Mouse (Mus musculus) kidney, embryonic 14.5 days (tissue): ENCODE data around the gene Sox15. TPM values are rescaled to one million over a fixed set of nuclear protein-coding genes. Genes with fewer than 3 reads are reported as not detected.

Source experiments
- ATAC-seq: fragments of 200-750 bp; cut with Nextera tagmentation; 2 replicates; pipeline ENCODE4 v1.8.0; 2017; ENCODE audit warnings: moderate number of reproducible peaks, mild to moderate bottlenecking, moderate TSS enrichment, moderate library complexity; ENCODE audit not compliant: low FRiP score, low TSS enrichment
- H3K27ac ChIP-seq: fragments of 300-500 bp; sonication (generic); 2 replicates; pipeline ENCODE4 v1.5.1; 2014; ENCODE audit warnings: low read depth, mild to moderate bottlenecking, low read length, moderate library complexity, mixed read lengths
- H3K27me3 ChIP-seq: fragments of 300-500 bp; sonication (generic); 2 replicates; pipeline ENCODE4 v1.6.1; 2014; ENCODE audit warnings: mild to moderate bottlenecking, low read length; ENCODE audit not compliant: control insufficient read depth, insufficient read depth
- H3K36me3 ChIP-seq: fragments of 300-500 bp; sonication (generic); 2 replicates; pipeline ENCODE4 v1.6.1; 2014; ENCODE audit warnings: low read length, mixed read lengths; ENCODE audit not compliant: control insufficient read depth, insufficient read depth
- H3K4me1 ChIP-seq: fragments of 300-500 bp; sonication (generic); 2 replicates; pipeline ENCODE4 v1.6.1; 2014; ENCODE audit warnings: low read length, mixed read lengths; ENCODE audit not compliant: control insufficient read depth, insufficient read depth
- H3K4me2 ChIP-seq: fragments of 300-500 bp; sonication (generic); replicated peaks from 2 replicates; pipeline ENCODE4 v1.6.1; 2014; ENCODE audit warnings: low read depth, mild to moderate bottlenecking, low read length
- H3K4me3 ChIP-seq: fragments of 300-500 bp; sonication (generic); 2 replicates; pipeline ENCODE4 v1.5.1; 2014; ENCODE audit warnings: mild to moderate bottlenecking, low read length
- H3K9ac ChIP-seq: fragments of 300-500 bp; sonication (generic); 2 replicates; pipeline ENCODE4 v1.6.1; 2014; ENCODE audit warnings: low read depth, mild to moderate bottlenecking, low read length, moderate library complexity
- H3K9me3 ChIP-seq: fragments of 300-500 bp; sonication (generic); 2 replicates; pipeline ENCODE4 v1.6.1; 2016; ENCODE audit warnings: low read length; ENCODE audit not compliant: control insufficient read depth
- WGBS: fragments of 180-500 bp; shearing (Covaris S2); extraction: QIAGEN DNeasy Blood & Tissue Kit; methylation state at CpG from one replicate; pipeline ENCODE4 v1.1.7; 2014; 5-methylcytosine and 5-hydroxymethylcytosine counted together
- polyA plus RNA-seq: library from polyadenylated mRNA; unstranded; fragments of >200 nt; fragmentation: Nextera tagmentation; extraction: Ambion mirVana; gene quantifications from 2 replicates; pipeline ENCODE4 v1.2.1, GENCODE M21; 2014

Sox15 gene
- polyA plus RNA-seq, 1 experiment from 2014 or later: 0.51 TPM

- Histone ChIP-seq H3K4me2 (no peak overlapping the region), H3K9me3 (no peaks in the 10 kb centered on the region), H3K36me3 (peaks cover 2% of the 10 kb centered on the region; the same call in 1 of the 2 replicates), H3K4me3 (no peak overlapping the region), H3K27me3 (no peaks in the 10 kb centered on the region), H3K27ac (no peak overlapping the region), H3K4me1 (peaks cover 11% of the 10 kb centered on the region), H3K9ac (no peak overlapping the region)
- no peak for ATAC-seq
- WGBS: 74% methylated on average over 1 of the region's 1 CpGs
Observed at GRCm38 (mm10) chr11:69629802-69630201, 25.3 kb upstream of the Sox15 start.

- H3K4me3 ChIP-seq: peak within 1 kb of the TSS; percentile 96
- peak; percentile 98 for ATAC-seq
- H3K4me1 ChIP-seq: peaks cover 21% of the 10 kb centered on the region
- H3K36me3 ChIP-seq: peaks cover 9% of the 10 kb centered on the region; the same call in 1 of the 2 replicates
- H3K9ac ChIP-seq: peak within 1 kb of the TSS; percentile 97
- no peaks in the 10 kb centered on the region for H3K9me3 ChIP-seq
- H3K27me3 ChIP-seq: no peaks in the 10 kb centered on the region
- peak within 1 kb of the TSS; percentile 97 for H3K27ac ChIP-seq
- H3K4me2 ChIP-seq: peak within 1 kb of the TSS; percentile 64
- under 1% methylated on average over 38 of the region's 56 CpGs for WGBS
Observed at GRCm38 (mm10) chr11:69632284-69633089, 22.6 kb upstream of the Sox15 start, which contains the start of gene Fxr2. Gene Fxr2, plus strand, starts transcription at chr11:69632990.

- peaks cover 16% of the 10 kb centered on the region; the same call in 1 of the 2 replicates for H3K36me3 ChIP-seq
- peak; percentile 68 for ATAC-seq
- WGBS: under 1% methylated on average over 35 of the region's 50 CpGs
- H3K27ac ChIP-seq: peak overlapping the region; percentile 97
- no peaks in the 10 kb centered on the region for H3K9me3 ChIP-seq
- no peaks in the 10 kb centered on the region for H3K27me3 ChIP-seq
- peak overlapping the region; percentile 96 for H3K4me3 ChIP-seq
- H3K4me2 ChIP-seq: peak overlapping the region; percentile 64
- peak overlapping the region; percentile 97 for H3K9ac ChIP-seq
- H3K4me1 ChIP-seq: peaks cover 21% of the 10 kb centered on the region
Observed at GRCm38 (mm10) chr11:69633128-69633866, 21.8 kb upstream of the Sox15 start.

- H3K9ac ChIP-seq: 0 out of 2 replicates have a peak overlapping the region, but pooled peaks have one; percentile 42
- 78% methylated on average over 3 of the region's 3 CpGs for WGBS
- peak overlapping the region; percentile 4; the same call in 1 of the 2 replicates for H3K4me2 ChIP-seq
Observed at GRCm38 (mm10) chr11:69635471-69635870, 19.6 kb upstream of the Sox15 start.

GRCm38 (mm10) chr11:69645860-69646259 lies 9.3 kb upstream of the Sox15 start:
- ATAC-seq: no peak
- 92% methylated on average over 5 of the region's 5 CpGs for WGBS

More at GRCm38 (mm10) chr11:69635471-69635870, 19.6 kb upstream of the Sox15 start:
- Histone ChIP-seq H3K4me1 (peaks cover 21% of the 10 kb centered on the region), H3K9me3 (no peaks in the 10 kb centered on the region), H3K27ac (no peak overlapping the region), H3K36me3 (peaks cover 33% of the 10 kb centered on the region), H3K27me3 (no peaks in the 10 kb centered on the region), H3K4me3 (no peak overlapping the region)
- no peak for ATAC-seq

GRCm38 (mm10) chr11:69653399-69653798 lies 1.7 kb upstream of the Sox15 start:
- 71% methylated on average over 5 of the region's 5 CpGs for WGBS
- Histone ChIP-seq H3K27ac (peak overlapping the region; percentile 51), H3K36me3 (peaks cover 80% of the 10 kb centered on the region), H3K4me1 (peaks cover 5% of the 10 kb centered on the region; the same call in 1 of the 2 replicates), H3K9me3 (no peaks in the 10 kb centered on the region), H3K4me3 (no peak overlapping the region), H3K27me3 (no peaks in the 10 kb centered on the region), H3K4me2 (no peak overlapping the region), H3K9ac (no peak overlapping the region)
- no peak for ATAC-seq

More at GRCm38 (mm10) chr11:69645860-69646259, 9.3 kb upstream of the Sox15 start:
- H3K4me3 ChIP-seq: no peak overlapping the region
- H3K9me3 ChIP-seq: no peaks in the 10 kb centered on the region
- peaks cover 90% of the 10 kb centered on the region for H3K36me3 ChIP-seq
- H3K27me3 ChIP-seq: no peaks in the 10 kb centered on the region
- no peak overlapping the region for H3K27ac ChIP-seq
- no peak overlapping the region for H3K9ac ChIP-seq
- H3K4me2 ChIP-seq: no peak overlapping the region
- no peaks in the 10 kb centered on the region for H3K4me1 ChIP-seq

GRCm38 (mm10) chr11:69654760-69655159 lies 354 bp upstream of the Sox15 start:
- 35% methylated on average over 9 of the region's 9 CpGs for WGBS
- no peak overlapping the region for H3K4me2 ChIP-seq
- H3K4me1 ChIP-seq: peaks cover 5% of the 10 kb centered on the region; the same call in 1 of the 2 replicates
- no peak overlapping the region for H3K4me3 ChIP-seq
- no peaks in the 10 kb centered on the region for H3K9me3 ChIP-seq
- no peaks in the 10 kb centered on the region for H3K27me3 ChIP-seq
- H3K27ac ChIP-seq: peak overlapping the region; percentile 6; the same call in 1 of the 2 replicates
- H3K36me3 ChIP-seq: peaks cover 76% of the 10 kb centered on the region
- H3K9ac ChIP-seq: no peak overlapping the region
- ATAC-seq: no peak

- no peak overlapping the region for H3K27ac ChIP-seq
- H3K4me1 ChIP-seq: peaks cover 5% of the 10 kb centered on the region; the same call in 1 of the 2 replicates
- WGBS: 75% methylated on average over 5 of the region's 5 CpGs
- no peak overlapping the region for H3K9ac ChIP-seq
- H3K4me3 ChIP-seq: no peak overlapping the region
- H3K4me2 ChIP-seq: no peak overlapping the region
- no peaks in the 10 kb centered on the region for H3K9me3 ChIP-seq
- H3K36me3 ChIP-seq: peaks cover 63% of the 10 kb centered on the region
- no peak for ATAC-seq
- H3K27me3 ChIP-seq: no peaks in the 10 kb centered on the region
Observed at GRCm38 (mm10) chr11:69656065-69656455, 946 bp downstream of the Sox15 start.
